Mouse (Mus musculus): ENCODE results near the gene Capn7.

Gene Capn7

GRCm38 (mm10) chr14:31397353-31397752, 60.9 kb downstream of the Capn7 start:
- peak; percentile 78 for DNase-seq

GRCm38 (mm10) chr14:31397791-31398595, 61.6 kb downstream of the Capn7 start:
- DNase-seq: no peak

GRCm38 (mm10) chr14:31398819-31399218, 62.4 kb downstream of the Capn7 start:
- DNase-seq: no peak

GRCm38 (mm10) chr14:31399271-31399670, 62.8 kb downstream of the Capn7 start:
- no peak for DNase-seq

- no peak for DNase-seq
Measured at GRCm38 (mm10) chr14:31400246-31400645, 63.8 kb downstream of the Capn7 start.

- DNase-seq: no peak
Measured at GRCm38 (mm10) chr14:31400896-31401295, 64.5 kb downstream of the Capn7 start.

GRCm38 (mm10) chr14:31401918-31402427, 65.5 kb downstream of the Capn7 start:
- no peak for DNase-seq

- DNase-seq: no peak
Measured at GRCm38 (mm10) chr14:31402693-31403092, 66.3 kb downstream of the Capn7 start.

GRCm38 (mm10) chr14:31403556-31403955, 67.1 kb downstream of the Capn7 start:
- no peak for DNase-seq

GRCm38 (mm10) chr14:31403995-31404394, 67.6 kb downstream of the Capn7 start:
- DNase-seq: no peak

- DNase-seq: no peak
Measured at GRCm38 (mm10) chr14:31404663-31405062, 68.2 kb downstream of the Capn7 start.

GRCm38 (mm10) chr14:31405652-31406051, 69.2 kb downstream of the Capn7 start:
- DNase-seq: no peak

GRCm38 (mm10) chr14:31406154-31406810, 69.8 kb downstream of the Capn7 start:
- DNase-seq: no peak

GRCm38 (mm10) chr14:31407208-31407607, 70.8 kb downstream of the Capn7 start:
- DNase-seq: no peak

- no peak for DNase-seq
Measured at GRCm38 (mm10) chr14:31407911-31408604, 71.6 kb downstream of the Capn7 start.

- no peak for DNase-seq
Measured at GRCm38 (mm10) chr14:31408666-31409065, 72.2 kb downstream of the Capn7 start.

GRCm38 (mm10) chr14:31410123-31410724, 73.8 kb downstream of the Capn7 start:
- no peak for DNase-seq

- DNase-seq: peak; percentile 84
Measured at GRCm38 (mm10) chr14:31410737-31411136, 74.3 kb downstream of the Capn7 start.

GRCm38 (mm10) chr14:31412651-31413056, 76.2 kb downstream of the Capn7 start:
- no peak for DNase-seq

- no peak for DNase-seq
Measured at GRCm38 (mm10) chr14:31413475-31414086, 77.1 kb downstream of the Capn7 start.

- no peak for DNase-seq
Measured at GRCm38 (mm10) chr14:31414235-31414966, 78.0 kb downstream of the Capn7 start.

- no peak for DNase-seq
Measured at GRCm38 (mm10) chr14:31414967-31415376, 78.5 kb downstream of the Capn7 start.

Measured in layer of hippocampus, adult 9-11 months (tissue).